ENCODE assay signal across 8 mouse cellular contexts in genomic region chr7:49247744-49248331, GRCm38 (mm10).
DNase-seq lines count a peak whose midpoint lies in the region; ATAC-seq and TF ChIP-seq lines count a peak whose summit lies in the region.

No protein-coding gene starts in this region.

- no peak for TF ChIP-seq POLR2A in thymus, adult 2 months (IDR thresholded peaks at IDR 0.05; ENCODE audit: control insufficient read depth, extremely low read depth, insufficient read depth, low read length, poor library complexity)

- H3K4me3 ChIP-seq in hindbrain, embryonic 16.5 days (ENCODE audit: low read length): peak overlapping the region; percentile 66
- peak overlapping the region; percentile 52 for H3K4me3 ChIP-seq in midbrain, embryonic 13.5 days (replicated peaks)
- no peak overlapping the region for H3K4me3 ChIP-seq in thymus, adult 2 months (ENCODE audit: control insufficient read depth, insufficient read depth, low read length)

- no peaks in the 10 kb centered on the region for H3K9me3 ChIP-seq in hindbrain, embryonic 16.5 days (ENCODE audit: control insufficient read depth, low read length)
- H3K9me3 ChIP-seq in midbrain, embryonic 13.5 days: no peaks in the 10 kb centered on the region

- peaks cover 47% of the 10 kb centered on the region for H3K4me1 ChIP-seq in hindbrain, embryonic 16.5 days (ENCODE audit: control insufficient read depth, insufficient read depth, low read depth, low read length)
- H3K4me1 ChIP-seq in midbrain, embryonic 13.5 days (replicated peaks): peaks cover 50% of the 10 kb centered on the region
- H3K4me1 ChIP-seq in thymus, adult 2 months (replicated peaks; ENCODE audit: control insufficient read depth, insufficient read depth, low read length): peaks cover 14% of the 10 kb centered on the region

- DNase-seq in Muller cell, postnatal 12 days (ENCODE audit: inconsistent ontology term): peak; percentile 88
- DNase-seq in gastrocnemius, adult 8-10 months (ENCODE audit: low spot score in 2 of 2): peak; percentile 32 to 61
- peak; percentile 56 to 70 for DNase-seq in left cerebral cortex, adult 18-20 months (ENCODE audit: low spot score in 2 of 2)
- no peak for DNase-seq in B cell, adult 2 months
- DNase-seq in thymus, adult 2 months: no peak

- peak; percentile 40 for ATAC-seq in cerebellum, adult (ENCODE audit: insufficient number of reproducible peaks, low FRiP score, low TSS enrichment)
- peak; percentile 25 for ATAC-seq in hindbrain, embryonic 16.5 days
- no peak for ATAC-seq in midbrain, embryonic 13.5 days

- peak overlapping the region; percentile 86 for H3K4me2 ChIP-seq in hindbrain, embryonic 16.5 days (ENCODE audit: low read length)
- peak overlapping the region; percentile 99 for H3K4me2 ChIP-seq in midbrain, embryonic 13.5 days (replicated peaks)

- no peak for TF ChIP-seq CTCF in thymus, adult 2 months (IDR thresholded peaks at IDR 0.05; ENCODE audit: borderline replicate concordance, control insufficient read depth, extremely low read depth, insufficient read depth, low read length, poor library complexity)

- peak overlapping the region; percentile 86 for H3K27ac ChIP-seq in hindbrain, embryonic 16.5 days (ENCODE audit: low read depth, low read length)
- H3K27ac ChIP-seq in midbrain, embryonic 13.5 days: no peak overlapping the region
- no peak overlapping the region for H3K27ac ChIP-seq in thymus, adult 2 months (ENCODE audit: control insufficient read depth, insufficient read depth, low read length)

- no peaks in the 10 kb centered on the region for H3K36me3 ChIP-seq in hindbrain, embryonic 16.5 days (ENCODE audit: control insufficient read depth, insufficient read depth, low read length)
- no peaks in the 10 kb centered on the region for H3K36me3 ChIP-seq in midbrain, embryonic 13.5 days
- H3K36me3 ChIP-seq in thymus, adult 2 months (ENCODE audit: control insufficient read depth, insufficient read depth, low read length): no peaks in the 10 kb centered on the region

- peak overlapping the region; percentile 75 for H3K9ac ChIP-seq in hindbrain, embryonic 16.5 days (ENCODE audit: low read depth, low read length)
- peak overlapping the region; percentile 3; the same call in 1 of the 2 replicates for H3K9ac ChIP-seq in midbrain, embryonic 13.5 days (replicated peaks)

- WGBS in hindbrain, embryonic 16.5 days: 23% methylated on average over 8 of the region's 8 CpGs
- WGBS in midbrain, embryonic 13.5 days: 34% methylated on average over 8 of the region's 8 CpGs
- WGBS in thymus, adult 2 months: 52% methylated on average over 8 of the region's 8 CpGs

- H3K27me3 ChIP-seq in hindbrain, embryonic 16.5 days (replicated peaks; ENCODE audit: control insufficient read depth, insufficient read depth, low read length): no peaks in the 10 kb centered on the region
- peaks cover 32% of the 10 kb centered on the region for H3K27me3 ChIP-seq in midbrain, embryonic 13.5 days
- H3K27me3 ChIP-seq in thymus, adult 2 months (ENCODE audit: control insufficient read depth, insufficient read depth, low read length): peaks cover 7% of the 10 kb centered on the region; the same call in 1 of the 2 replicates

Comparison
In these comparisons a context has a peak if more than half of its experiments do, and no peak if none do; other contexts are left out.
1. DNase-seq: peak in Muller cell, postnatal 12 days (single experiment), gastrocnemius, adult 8-10 months (2 of 2) and left cerebral cortex, adult 18-20 months (2 of 2); none in B cell, adult 2 months (0 of 2) and thymus, adult 2 months (single experiment).